Mouse (Mus musculus) heart, embryonic 11.5 days (tissue): ENCODE measurements around the gene Cmtm4. TPM values are rescaled to one million over a fixed set of nuclear protein-coding genes. Genes with fewer than 3 reads are reported as not detected.
A peak's percentile ranks its signal among the peaks of the same experiment; 100 is the strongest.

Experiments
- ATAC-seq: fragments of 200-750 bp; cut with Nextera tagmentation; replicated peaks from 2 replicates; pipeline ENCODE4 v1.8.0; 2017; ENCODE audit warnings: moderate library complexity; ENCODE audit not compliant: insufficient number of reproducible peaks, low FRiP score, low TSS enrichment
- H3K27ac ChIP-seq: fragments of 300-500 bp; sonication (generic); 2 replicates; pipeline ENCODE4 v1.5.1; 2014; ENCODE audit warnings: mild to moderate bottlenecking, low read depth, low read length
- H3K27me3 ChIP-seq: fragments of 300-500 bp; sonication (generic); 2 replicates; pipeline ENCODE4 v1.6.1; 2014; ENCODE audit warnings: mild to moderate bottlenecking, low read length, mixed read lengths; ENCODE audit not compliant: control insufficient read depth, insufficient read depth
- H3K36me3 ChIP-seq: fragments of 300-500 bp; sonication (generic); 2 replicates; pipeline ENCODE4 v1.6.1; 2014; ENCODE audit warnings: mild to moderate bottlenecking, low read length, moderate library complexity, mixed read lengths; ENCODE audit not compliant: control insufficient read depth, insufficient read depth
- H3K4me1 ChIP-seq: fragments of 300-500 bp; sonication (generic); 2 replicates; pipeline ENCODE4 v1.6.1; 2014; ENCODE audit warnings: low read length; ENCODE audit not compliant: control insufficient read depth, insufficient read depth
- H3K4me2 ChIP-seq: fragments of 300-500 bp; sonication (generic); 2 replicates; pipeline ENCODE4 v1.6.1; 2014; ENCODE audit warnings: mild to moderate bottlenecking, moderate library complexity
- H3K4me3 ChIP-seq: fragments of 300-500 bp; sonication (generic); 2 replicates; pipeline ENCODE4 v1.5.1; 2014; ENCODE audit warnings: low read depth, low read length
- H3K9ac ChIP-seq: fragments of 300-500 bp; sonication (generic); 2 replicates; pipeline ENCODE4 v1.6.1; 2014; ENCODE audit warnings: mild to moderate bottlenecking, low read depth, low read length, moderate library complexity
- H3K9me3 ChIP-seq: fragments of 300-500 bp; sonication (generic); replicated peaks from 2 replicates; pipeline ENCODE4 v1.6.1; 2016; ENCODE audit warnings: low read length; ENCODE audit not compliant: control insufficient read depth
- WGBS: fragments of 180-500 bp; shearing (Covaris S2); extraction: QIAGEN DNeasy Blood & Tissue Kit; methylation state at CpG from one replicate; pipeline ENCODE4 v1.1.7; 2014; ENCODE audit not compliant: insufficient replicate concordance; 5-methylcytosine and 5-hydroxymethylcytosine counted together
- polyA plus RNA-seq: library from polyadenylated mRNA; unstranded; fragments of >200 nt; fragmentation: Nextera tagmentation; extraction: Ambion mirVana; gene quantifications from 2 replicates; pipeline ENCODE4 v1.2.1, GENCODE M21; 2014

Cmtm4 gene
- polyA plus RNA-seq, 1 experiment from 2014 or later: 2.2 TPM

DNA sequence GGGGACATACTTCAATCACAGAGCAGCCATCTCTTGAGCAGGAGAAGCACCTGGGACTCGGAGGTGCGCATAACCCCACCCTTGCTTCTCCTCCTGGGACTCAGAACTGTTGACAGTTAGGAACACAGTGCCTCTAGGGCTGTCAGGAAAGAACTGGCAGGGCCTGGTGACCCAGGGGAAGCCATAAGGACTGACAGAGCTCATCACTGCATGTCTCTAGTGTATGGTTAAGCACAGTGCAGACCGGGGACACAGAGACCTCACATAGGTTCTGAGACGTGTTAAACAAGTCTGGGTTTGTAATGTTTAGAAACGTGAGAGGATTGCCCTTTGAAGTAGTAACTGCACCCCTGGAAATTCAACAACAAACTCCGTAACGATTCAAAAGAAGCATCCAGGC, 8.1 kb downstream of the Cmtm4 start:
- no peak for ATAC-seq
- no peak overlapping the region for H3K27ac ChIP-seq
- H3K27me3 ChIP-seq: no peaks in the 10 kb centered on the region
- no peak overlapping the region for H3K4me3 ChIP-seq
- no peaks in the 10 kb centered on the region for H3K36me3 ChIP-seq
- peaks cover 27% of the 10 kb centered on the region for H3K4me1 ChIP-seq
- no peak overlapping the region for H3K9ac ChIP-seq
- 50% methylated on average over 7 of the region's 7 CpGs for WGBS
- no peaks in the 10 kb centered on the region for H3K9me3 ChIP-seq
- no peak overlapping the region for H3K4me2 ChIP-seq

DNA sequence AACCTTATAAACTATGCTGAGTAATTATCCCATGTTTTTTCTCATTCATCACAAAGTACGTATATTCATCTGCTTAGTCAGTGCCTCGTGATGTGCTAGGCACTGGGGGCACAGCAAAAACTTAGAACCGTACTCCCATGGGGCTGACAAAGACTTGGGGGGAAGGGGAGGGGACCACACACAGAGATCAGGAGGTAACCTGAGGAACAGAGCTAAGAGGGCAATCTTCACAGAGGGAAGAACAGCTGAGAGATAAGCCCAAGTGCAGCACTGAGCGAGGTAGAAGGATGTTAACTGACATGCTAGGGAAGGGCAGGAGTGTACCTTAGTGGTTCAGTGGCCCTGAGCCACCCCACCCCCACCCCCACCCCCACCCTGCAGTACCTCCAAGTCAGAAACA, 8.9 kb downstream of the Cmtm4 start:
- no peaks in the 10 kb centered on the region for H3K27me3 ChIP-seq
- H3K36me3 ChIP-seq: no peaks in the 10 kb centered on the region
- no peak for ATAC-seq
- WGBS: 21% methylated on average over 4 of the region's 4 CpGs
- no peak overlapping the region for H3K4me2 ChIP-seq
- peaks cover 27% of the 10 kb centered on the region for H3K4me1 ChIP-seq
- H3K27ac ChIP-seq: no peak overlapping the region
- H3K9me3 ChIP-seq: no peaks in the 10 kb centered on the region
- H3K4me3 ChIP-seq: no peak overlapping the region
- H3K9ac ChIP-seq: no peak overlapping the region

DNA sequence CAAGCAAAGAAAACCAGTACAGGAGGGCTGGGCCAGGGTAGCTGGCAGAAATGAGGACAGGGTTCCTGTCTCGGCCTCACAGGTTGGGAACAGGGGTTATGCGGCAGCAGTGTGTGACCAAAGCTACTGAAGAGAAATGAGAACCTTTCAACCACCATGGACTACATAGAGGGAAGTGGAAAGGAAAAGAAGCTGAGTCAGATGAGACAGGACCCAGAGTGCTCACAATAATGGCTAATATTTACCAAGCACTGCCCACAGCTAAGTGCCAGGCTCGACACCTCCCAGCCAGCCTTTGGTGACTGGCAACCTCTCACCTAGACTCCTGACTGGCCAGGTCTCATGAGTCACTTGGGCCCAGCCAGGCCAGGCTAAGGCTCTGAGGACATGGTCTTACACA, 11.6 kb downstream of the Cmtm4 start:
- H3K4me3 ChIP-seq: no peak overlapping the region
- no peaks in the 10 kb centered on the region for H3K9me3 ChIP-seq
- no peaks in the 10 kb centered on the region for H3K27me3 ChIP-seq
- H3K4me1 ChIP-seq: peaks cover 24% of the 10 kb centered on the region
- no peak overlapping the region for H3K9ac ChIP-seq
- WGBS: 77% methylated on average over 3 of the region's 3 CpGs
- H3K27ac ChIP-seq: no peak overlapping the region
- ATAC-seq: no peak
- no peaks in the 10 kb centered on the region for H3K36me3 ChIP-seq
- no peak overlapping the region for H3K4me2 ChIP-seq

DNA sequence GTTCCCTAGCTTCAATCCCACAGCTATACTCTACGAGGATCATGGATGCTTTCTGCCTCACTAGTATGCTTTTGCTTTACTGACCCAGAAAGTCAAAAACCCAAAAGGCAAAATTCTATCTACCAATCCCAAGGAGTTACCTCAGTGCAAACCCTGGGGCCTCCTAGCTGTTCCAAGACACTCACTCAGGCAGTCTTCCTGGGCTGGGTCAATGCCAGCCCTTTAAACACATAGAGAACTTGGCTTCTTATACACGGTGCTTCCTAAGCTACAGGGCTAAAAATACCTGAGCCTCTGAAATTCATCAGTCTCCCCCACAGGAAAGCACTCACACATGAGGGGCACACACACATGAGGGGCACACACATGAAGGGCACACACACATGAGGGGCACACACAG, 12.3 kb downstream of the Cmtm4 start:
- peaks cover 24% of the 10 kb centered on the region for H3K4me1 ChIP-seq

DNA sequence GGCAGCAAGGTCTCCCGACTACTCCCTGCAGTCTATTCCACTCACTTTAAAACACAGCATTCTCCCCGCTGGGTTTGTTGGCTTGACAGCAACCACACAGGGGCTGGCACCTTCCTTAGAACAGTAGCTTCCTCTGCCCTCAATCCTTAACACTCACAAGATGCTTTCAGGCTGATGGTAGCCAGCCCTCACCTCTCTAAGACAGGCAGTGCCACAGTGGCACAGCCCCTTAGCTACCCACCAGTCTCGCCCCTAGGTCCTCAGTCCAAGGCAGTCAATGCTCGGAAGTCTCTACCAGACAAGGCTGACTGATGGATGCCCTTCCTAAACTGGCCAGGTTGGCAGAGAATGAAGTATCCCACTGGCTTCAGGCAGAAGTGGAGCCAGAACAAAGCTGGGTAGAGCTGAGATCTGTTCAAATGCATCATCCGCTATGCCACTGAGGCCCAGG, 14.6 kb downstream of the Cmtm4 start:
- no peak overlapping the region for H3K4me3 ChIP-seq
- H3K27me3 ChIP-seq: no peaks in the 10 kb centered on the region
- H3K27ac ChIP-seq: no peak overlapping the region
- WGBS: 83% methylated on average over 5 of the region's 5 CpGs
- no peak overlapping the region for H3K9ac ChIP-seq
- ATAC-seq: no peak
- no peaks in the 10 kb centered on the region for H3K36me3 ChIP-seq
- H3K4me2 ChIP-seq: no peak overlapping the region
- H3K4me1 ChIP-seq: peaks cover 6% of the 10 kb centered on the region
- no peaks in the 10 kb centered on the region for H3K9me3 ChIP-seq

More for the DNA sequence above, 12.3 kb downstream of the Cmtm4 start:
- H3K36me3 ChIP-seq: no peaks in the 10 kb centered on the region
- WGBS: 60% methylated on average over 2 of the region's 2 CpGs
- H3K4me3 ChIP-seq: no peak overlapping the region
- no peak overlapping the region for H3K9ac ChIP-seq
- no peak overlapping the region for H3K4me2 ChIP-seq
- no peaks in the 10 kb centered on the region for H3K27me3 ChIP-seq
- no peak for ATAC-seq
- no peak overlapping the region for H3K27ac ChIP-seq
- no peaks in the 10 kb centered on the region for H3K9me3 ChIP-seq

DNA sequence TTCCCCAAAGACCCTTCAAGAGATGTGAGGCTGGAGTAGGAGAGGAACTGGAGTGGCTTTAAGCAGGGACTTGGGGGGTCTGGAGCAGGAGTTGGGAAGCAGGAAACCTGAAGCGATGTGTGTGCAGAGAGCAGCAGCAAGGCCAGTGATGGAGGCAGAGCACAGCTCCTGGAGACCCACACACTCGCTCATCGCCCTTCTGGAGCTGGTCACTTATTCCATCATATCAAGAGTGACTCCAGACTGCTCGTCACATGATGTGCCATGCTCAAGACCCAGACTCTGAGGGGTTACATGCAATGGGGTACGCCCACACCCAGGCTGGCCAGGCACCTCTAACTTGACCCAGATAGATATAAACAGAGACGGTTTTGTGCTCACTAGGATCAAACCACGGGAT, 15.3 kb downstream of the Cmtm4 start:
- Histone ChIP-seq H3K27me3 (no peaks in the 10 kb centered on the region), H3K9ac (no peak overlapping the region), H3K36me3 (no peaks in the 10 kb centered on the region), H3K9me3 (no peaks in the 10 kb centered on the region), H3K4me1 (peaks cover 12% of the 10 kb centered on the region), H3K4me3 (no peak overlapping the region), H3K27ac (0 out of 2 replicates have a peak overlapping the region, but pooled peaks have one; percentile 15), H3K4me2 (no peak overlapping the region)
- 80% methylated on average over 7 of the region's 7 CpGs for WGBS
- ATAC-seq: no peak

DNA sequence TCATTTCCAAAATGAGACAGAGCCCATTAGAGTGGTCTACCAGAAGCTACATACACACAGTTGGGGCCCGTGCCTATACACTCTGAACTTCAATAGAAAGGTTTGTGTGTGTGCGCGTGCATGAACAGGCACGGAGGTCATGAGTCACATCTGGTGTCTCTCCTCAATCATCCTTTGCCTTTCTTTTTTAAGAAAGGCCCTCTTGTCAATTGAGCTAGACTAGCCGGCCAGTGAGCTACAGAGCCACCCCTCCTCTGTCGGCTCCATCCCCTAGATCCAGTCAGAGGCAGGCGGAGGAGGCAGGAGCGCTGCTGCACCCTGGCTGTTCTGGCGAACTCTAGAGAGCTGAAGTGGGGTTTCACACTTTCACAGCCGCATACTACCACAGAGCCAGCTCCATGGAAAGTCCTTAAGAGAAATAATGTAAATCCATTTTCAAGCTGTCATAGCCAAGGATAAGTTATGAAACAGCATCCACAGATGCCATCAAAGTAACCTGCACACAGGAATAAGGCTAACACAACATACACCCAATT, 16.2 kb downstream of the Cmtm4 start:
- no peak overlapping the region for H3K4me2 ChIP-seq
- H3K9me3 ChIP-seq: no peaks in the 10 kb centered on the region
- no peaks in the 10 kb centered on the region for H3K36me3 ChIP-seq
- no peaks in the 10 kb centered on the region for H3K27me3 ChIP-seq
- no peak overlapping the region for H3K9ac ChIP-seq
- H3K4me3 ChIP-seq: no peak overlapping the region
- peaks cover 19% of the 10 kb centered on the region for H3K4me1 ChIP-seq
- no peak for ATAC-seq
- H3K27ac ChIP-seq: no peak overlapping the region
- 59% methylated on average over 10 of the region's 10 CpGs for WGBS

DNA sequence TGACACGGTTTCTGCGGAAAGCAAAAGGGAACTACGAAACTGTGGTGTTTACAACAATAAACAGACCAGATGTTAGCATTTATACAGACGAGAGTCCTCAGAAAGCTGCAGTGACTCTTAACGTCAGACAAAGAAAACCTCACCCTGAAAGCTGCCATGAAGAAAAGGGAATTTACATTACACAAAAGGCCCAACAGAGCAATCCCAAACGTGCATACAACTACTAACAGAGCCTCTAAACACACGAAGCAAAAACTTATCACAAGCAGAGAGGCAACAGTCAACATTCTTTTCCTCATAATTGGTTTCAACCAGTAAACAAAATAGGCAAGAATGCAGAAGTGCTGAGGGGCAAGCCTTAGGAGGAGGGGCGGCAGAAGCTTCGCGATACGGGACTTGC, 18.9 kb downstream of the Cmtm4 start:
- H3K27me3 ChIP-seq: no peaks in the 10 kb centered on the region
- ATAC-seq: no peak
- H3K4me2 ChIP-seq: no peak overlapping the region
- WGBS: 73% methylated on average over 11 of the region's 11 CpGs
- no peaks in the 10 kb centered on the region for H3K9me3 ChIP-seq
- no peak overlapping the region for H3K27ac ChIP-seq
- no peak overlapping the region for H3K9ac ChIP-seq
- H3K36me3 ChIP-seq: no peaks in the 10 kb centered on the region
- peaks cover 15% of the 10 kb centered on the region for H3K4me1 ChIP-seq
- H3K4me3 ChIP-seq: no peak overlapping the region

DNA sequence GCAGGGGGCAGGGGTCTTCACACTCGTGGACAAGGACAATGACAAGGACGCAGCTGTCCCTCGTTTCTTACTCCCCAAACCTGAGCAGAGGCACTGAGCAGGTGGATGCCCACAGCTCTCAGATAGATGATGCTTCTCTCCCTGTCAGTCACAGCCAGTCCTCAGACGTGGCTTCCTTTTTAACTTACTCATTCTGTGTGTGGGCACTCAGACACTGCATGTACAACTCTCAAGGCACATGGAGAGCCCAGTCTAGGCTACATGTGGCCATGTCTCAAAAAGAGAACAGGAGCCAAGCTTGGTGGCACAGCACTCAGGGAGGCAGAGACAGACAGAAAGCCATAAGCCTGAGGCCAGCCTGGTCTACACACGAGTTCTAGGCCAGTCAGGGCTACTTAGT, 19.6 kb downstream of the Cmtm4 start:
- H3K4me3 ChIP-seq: no peak overlapping the region
- H3K4me2 ChIP-seq: no peak overlapping the region
- H3K36me3 ChIP-seq: no peaks in the 10 kb centered on the region
- WGBS: 60% methylated on average over 5 of the region's 5 CpGs
- H3K27ac ChIP-seq: peak overlapping the region; percentile 62; the same call in 1 of the 2 replicates
- no peak for ATAC-seq
- 0 out of 2 replicates have a peak overlapping the region, but pooled peaks have one; percentile 2 for H3K9ac ChIP-seq
- H3K9me3 ChIP-seq: no peaks in the 10 kb centered on the region
- H3K4me1 ChIP-seq: peaks cover 15% of the 10 kb centered on the region
- no peaks in the 10 kb centered on the region for H3K27me3 ChIP-seq
